Mouse (Mus musculus): ENCODE results near the gene Trim52.
"Not testable (repeated sequence)": the region's sequence is repeated elsewhere in the genome, so short reads cannot be mapped to it uniquely, and the experiment has no call there.

The Trim52 gene

GRCm38 (mm10) chr14:106105980-106106379 lies at the start of gene Trim52:
TSS of gene Trim52 (plus strand) at chr14:106106198.
- DNase-seq: no peak

DNA sequence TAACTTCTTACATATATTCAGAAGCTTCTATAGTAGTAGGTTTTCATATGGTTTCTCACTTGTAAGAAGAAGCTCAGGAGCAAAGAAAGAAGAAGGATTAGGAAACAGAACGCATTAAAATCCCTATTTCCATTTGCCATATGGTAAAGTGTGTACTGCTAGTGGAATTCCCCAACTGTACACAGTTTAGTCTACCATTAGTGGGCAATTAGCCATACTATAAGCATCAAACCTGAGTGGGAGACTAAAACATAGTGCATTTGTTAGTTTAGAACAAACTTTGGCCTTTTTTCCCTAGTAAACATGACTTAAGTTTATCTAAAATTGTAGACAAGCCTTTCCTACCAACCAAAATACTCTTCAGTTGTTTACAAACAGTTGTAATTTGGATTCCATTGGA lies 33.4 kb upstream of the Trim52 start:
- no peak for DNase-seq

DNA sequence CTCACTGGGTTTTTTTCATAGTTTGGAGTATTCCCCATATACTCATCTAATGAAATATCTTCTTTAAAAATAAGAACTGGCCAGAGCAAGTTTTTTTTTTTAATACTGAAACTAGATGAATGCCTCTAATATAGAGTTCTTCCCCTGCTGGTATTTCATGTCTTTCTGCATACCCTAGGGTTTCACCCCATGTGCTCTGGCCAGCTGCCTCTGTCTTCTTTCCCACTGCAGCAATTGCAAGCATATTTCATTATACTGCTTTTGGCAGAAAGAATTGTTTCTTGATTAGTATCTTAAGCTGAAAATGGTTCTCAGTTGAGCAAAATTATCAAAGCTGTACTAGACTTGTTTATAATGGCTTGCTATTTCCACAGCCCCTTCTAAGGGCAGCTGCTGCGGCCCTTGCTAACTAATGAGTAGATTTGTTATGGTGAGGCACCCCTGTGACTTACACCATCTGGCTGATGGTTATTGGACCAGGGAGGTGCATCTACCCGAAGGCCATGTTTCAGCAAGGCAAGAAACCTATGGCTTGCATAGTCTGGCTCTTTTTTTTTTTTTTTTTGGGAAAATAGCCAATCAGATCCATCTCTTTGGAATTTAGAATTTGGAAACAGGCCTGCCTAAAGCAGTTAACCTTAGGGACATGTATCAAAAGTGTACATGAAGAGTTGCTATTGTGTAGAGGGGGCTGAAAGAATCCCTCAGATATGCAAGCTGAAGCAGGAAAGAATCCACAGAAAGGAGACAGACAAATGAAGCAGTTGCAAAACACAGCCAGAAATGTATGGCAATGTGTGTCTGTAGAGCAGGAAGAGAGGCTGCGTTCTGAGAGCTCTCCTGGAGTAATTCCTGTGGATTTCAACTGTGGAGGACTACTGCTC lies 30.6 kb upstream of the Trim52 start:
- DNase-seq: no peak

DNA sequence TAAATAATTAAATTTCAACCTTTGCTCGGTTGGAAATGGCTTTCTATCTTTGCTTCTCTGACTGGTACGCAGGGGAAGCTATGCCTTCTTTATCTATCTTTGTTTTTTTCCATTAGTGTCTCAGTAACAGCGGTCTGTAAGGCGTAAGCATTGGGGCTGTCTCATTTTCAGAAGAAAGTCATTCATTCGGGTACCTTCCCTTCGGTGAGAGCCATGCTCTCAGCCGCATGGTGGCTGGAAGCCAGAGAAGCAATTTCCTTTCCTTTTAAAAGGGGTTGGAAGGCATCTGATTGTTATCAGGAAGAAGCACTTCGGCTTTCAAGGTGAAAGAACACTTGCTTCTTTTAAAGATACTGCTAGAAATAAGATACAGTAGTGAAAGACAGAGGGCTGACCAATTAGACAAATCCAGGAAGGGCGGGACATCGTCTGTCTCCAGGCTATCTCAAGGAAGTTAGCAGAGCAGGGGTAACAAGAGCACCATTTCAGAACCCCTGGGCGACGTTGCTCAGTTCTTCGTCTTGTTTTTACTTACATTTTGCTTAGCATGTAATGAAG lies 17.4 kb upstream of the Trim52 start:
- DNase-seq: no peak

GRCm38 (mm10) chr14:106096816-106097215 lies 9.2 kb upstream of the Trim52 start:
- no peak for DNase-seq

- no peak for DNase-seq
Measured at GRCm38 (mm10) chr14:106100858-106101257, 5.1 kb upstream of the Trim52 start.

- no peak for DNase-seq
Measured at GRCm38 (mm10) chr14:106106425-106106824, 427 bp downstream of the Trim52 start.

GRCm38 (mm10) chr14:106119371-106119770 lies 13.4 kb downstream of the Trim52 start:
- no peak for DNase-seq

DNA sequence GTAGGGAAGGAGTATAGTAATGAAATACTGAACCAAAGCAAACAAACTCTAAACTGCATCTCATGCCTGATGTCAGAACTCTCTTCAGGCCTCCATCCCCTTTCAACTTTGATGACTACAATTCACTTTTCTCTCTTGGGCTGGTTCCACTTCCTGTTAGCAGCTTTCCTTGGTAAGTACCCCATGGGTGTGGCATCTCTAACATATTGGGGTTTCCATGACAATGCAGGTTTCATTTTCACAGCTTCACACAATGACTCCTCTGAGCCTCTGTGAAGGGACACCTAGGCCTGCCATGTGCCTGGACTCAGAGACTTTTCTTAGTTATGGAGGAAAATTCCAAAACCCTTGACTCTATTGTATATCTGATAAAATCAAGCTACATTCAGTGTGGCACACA lies 30.3 kb downstream of the Trim52 start:
- DNase-seq: no peak

DNA sequence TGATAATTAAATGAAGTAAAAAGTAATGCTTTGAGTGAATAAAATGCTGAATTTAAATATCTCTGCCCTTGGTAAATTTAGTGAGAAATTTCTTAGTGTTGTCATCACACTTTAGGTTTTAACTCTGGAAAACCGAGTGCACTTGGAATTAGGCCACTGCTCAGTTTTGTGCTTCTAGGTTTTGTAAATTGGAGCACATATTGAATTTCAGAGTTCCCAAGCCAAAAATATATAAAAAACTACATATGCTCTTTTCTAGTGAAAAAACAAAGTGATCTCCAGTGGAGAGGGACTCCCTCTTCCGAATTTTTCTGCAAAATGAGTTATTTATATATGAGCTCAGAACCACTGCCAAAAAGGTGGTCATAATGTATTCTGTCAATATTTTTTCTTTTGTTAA lies 45.2 kb downstream of the Trim52 start:
- DNase-seq: no peak

GRCm38 (mm10) chr14:106154879-106155576 lies 49.0 kb downstream of the Trim52 start:
- no peak for DNase-seq

DNA sequence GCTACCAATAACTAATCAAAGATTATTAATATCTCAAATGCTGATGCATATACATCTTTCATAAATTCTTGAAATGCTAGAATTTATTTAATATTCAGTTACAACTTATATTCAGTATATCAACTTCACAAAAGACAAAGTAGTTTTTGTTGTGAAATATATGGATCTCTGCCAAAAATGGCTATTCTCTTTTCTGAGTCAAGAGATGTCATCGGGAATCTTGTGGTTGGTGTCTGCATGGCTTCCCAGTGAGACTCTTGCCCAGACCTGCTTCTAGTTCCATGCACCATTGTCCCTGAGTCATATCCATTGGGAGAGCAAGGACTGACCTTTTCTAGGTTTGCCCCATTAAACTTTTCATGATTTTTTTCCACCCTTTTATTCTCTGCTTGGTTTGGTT lies 50.5 kb downstream of the Trim52 start:
- DNase-seq: no peak

DNA sequence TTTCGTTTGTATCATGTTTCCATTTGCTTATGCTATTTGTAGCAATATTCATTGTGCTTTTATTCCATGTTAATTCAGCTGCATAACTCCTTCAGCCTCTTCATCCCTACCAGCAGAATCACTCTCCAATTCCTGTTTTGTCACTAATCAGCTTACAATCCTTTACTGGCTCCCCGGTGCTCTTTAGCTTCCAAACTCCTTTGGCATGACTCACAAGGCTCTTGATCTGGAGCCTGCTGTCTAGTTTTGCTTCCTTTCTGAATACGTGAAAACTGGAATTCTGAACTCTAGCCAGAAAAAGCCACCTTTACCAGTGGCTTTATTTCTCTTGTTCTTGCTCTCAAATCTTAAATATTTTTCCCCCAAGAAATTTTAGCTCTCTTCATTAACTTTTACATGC lies 56.3 kb downstream of the Trim52 start:
- no peak for DNase-seq

GRCm38 (mm10) chr14:106163196-106163595 lies 57.2 kb downstream of the Trim52 start:
- DNase-seq: no peak

GRCm38 (mm10) chr14:106163933-106164332 lies 57.9 kb downstream of the Trim52 start:
- DNase-seq: not testable (repeated sequence)

GRCm38 (mm10) chr14:106176879-106177278 lies 70.9 kb downstream of the Trim52 start:
- no peak for DNase-seq

GRCm38 (mm10) chr14:106178245-106178644 lies 72.2 kb downstream of the Trim52 start:
- DNase-seq: no peak

GRCm38 (mm10) chr14:106179102-106179727 lies 73.2 kb downstream of the Trim52 start:
- DNase-seq: no peak

GRCm38 (mm10) chr14:106179728-106180125 lies 73.7 kb downstream of the Trim52 start:
- no peak for DNase-seq

GRCm38 (mm10) chr14:106180616-106181015 lies 74.6 kb downstream of the Trim52 start:
- no peak for DNase-seq

GRCm38 (mm10) chr14:106183985-106184384 lies 78.0 kb downstream of the Trim52 start:
- DNase-seq: no peak

Data from thymus, postnatal 4 days (tissue).